Mouse (Mus musculus) forebrain, embryonic 11.5 days (tissue): ENCODE measurements around the gene Mgarp. TPM values are rescaled to one million over a fixed set of nuclear protein-coding genes. Genes with fewer than 3 reads are reported as not detected.
A peak's percentile ranks its signal among the peaks of the same experiment; 100 is the strongest.
"Not testable (repeated sequence)": the region's sequence is repeated elsewhere in the genome, so short reads cannot be mapped to it uniquely, and the experiment has no call there.

Source experiments
- ATAC-seq: fragments of 200-750 bp; cut with Nextera tagmentation; replicated peaks from 2 replicates; pipeline ENCODE4 v1.8.0; 2017; ENCODE audit warnings: moderate TSS enrichment; ENCODE audit not compliant: low FRiP score
- DNase-seq: peaks from one replicate; pipeline ENCODE4 v3.0.0-alpha.2; 2017; ENCODE audit warnings: low spot score
- H3K27ac ChIP-seq: fragments of 300-500 bp; sonication (generic); 2 replicates; pipeline ENCODE4 v1.5.1; 2014; ENCODE audit warnings: low read depth, low read length
- H3K27me3 ChIP-seq: fragments of 300-500 bp; sonication (generic); 2 replicates; pipeline ENCODE4 v1.6.1; 2014; ENCODE audit warnings: mild to moderate bottlenecking, low read length, mixed read lengths; ENCODE audit not compliant: control insufficient read depth, insufficient read depth
- H3K36me3 ChIP-seq: fragments of 300-500 bp; sonication (generic); 2 replicates; pipeline ENCODE4 v1.6.1; 2014; ENCODE audit warnings: mild to moderate bottlenecking, low read length, moderate library complexity, mixed read lengths; ENCODE audit not compliant: control insufficient read depth, insufficient read depth
- H3K4me1 ChIP-seq: fragments of 300-500 bp; sonication (generic); replicated peaks from 2 replicates; pipeline ENCODE4 v1.6.1; 2014; ENCODE audit warnings: low read length, mixed read lengths; ENCODE audit not compliant: control insufficient read depth, insufficient read depth
- H3K4me2 ChIP-seq: fragments of 300-500 bp; sonication (generic); 2 replicates; pipeline ENCODE4 v1.6.1; 2014; ENCODE audit warnings: low read depth, mild to moderate bottlenecking, low read length, moderate library complexity, mixed read lengths; ENCODE audit not compliant: severe bottlenecking
- H3K4me3 ChIP-seq: fragments of 300-500 bp; sonication (generic); 2 replicates; pipeline ENCODE4 v1.5.1; 2014; ENCODE audit warnings: low read depth, low read length
- H3K9ac ChIP-seq: fragments of 300-500 bp; sonication (generic); 2 replicates; pipeline ENCODE4 v1.6.1; 2014; ENCODE audit warnings: low read length
- H3K9me3 ChIP-seq: fragments of 300-500 bp; sonication (generic); 2 replicates; pipeline ENCODE4 v1.6.1; 2016; ENCODE audit warnings: low read length, mixed read lengths; ENCODE audit not compliant: control insufficient read depth
- WGBS: fragments of 180-500 bp; shearing (Covaris S2); extraction: QIAGEN DNeasy Blood & Tissue Kit; methylation state at CpG from one replicate; pipeline ENCODE4 v1.1.7; 2014; 5-methylcytosine and 5-hydroxymethylcytosine counted together
- polyA plus RNA-seq: library from polyadenylated mRNA; unstranded; fragments of >200 nt; fragmentation: Nextera tagmentation; extraction: Ambion mirVana; gene quantifications from 2 replicates; pipeline ENCODE4 v1.2.1, GENCODE M21; 2014

The Mgarp gene
- polyA plus RNA-seq, 1 experiment from 2014 or later = 5.2 TPM

GRCm38 (mm10) chr3:51344182-51344581 is 52.4 kb downstream of the Mgarp start:
- H3K36me3 ChIP-seq, ATAC-seq, H3K4me1 ChIP-seq, H3K27me3 ChIP-seq, H3K27ac ChIP-seq, H3K9ac ChIP-seq, H3K4me2 ChIP-seq, DNase-seq, H3K4me3 ChIP-seq, H3K9me3 ChIP-seq: not testable (repeated sequence)
- 94% methylated on average over 6 of the region's 6 CpGs for WGBS

- 97% methylated on average over 4 of the region's 4 CpGs for WGBS
- ATAC-seq (no peak), DNase-seq (no peak)
- H3K4me2 ChIP-seq = no peak overlapping the region
- H3K4me1 ChIP-seq = no peaks in the 10 kb centered on the region
- no peak overlapping the region for H3K9ac ChIP-seq
- H3K36me3 ChIP-seq = no peaks in the 10 kb centered on the region
- no peak overlapping the region for H3K27ac ChIP-seq
- H3K27me3 ChIP-seq = no peaks in the 10 kb centered on the region
- H3K4me3 ChIP-seq = no peak overlapping the region
- no peaks in the 10 kb centered on the region for H3K9me3 ChIP-seq
These were observed 53.3 kb downstream of the Mgarp start for GRCm38 (mm10) chr3:51343260-51343659.

GRCm38 (mm10) chr3:51342152-51342551 is 54.4 kb downstream of the Mgarp start:
- WGBS = 9% methylated on average over 9 of the region's 9 CpGs
- Histone ChIP-seq H3K4me3 (peak overlapping the region; percentile 88), H3K36me3 (no peaks in the 10 kb centered on the region), H3K27me3 (no peaks in the 10 kb centered on the region), H3K4me2 (peak overlapping the region; percentile 84), H3K9ac (peak overlapping the region; percentile 97), H3K27ac (peak overlapping the region; percentile 99), H3K4me1 (no peaks in the 10 kb centered on the region), H3K9me3 (no peaks in the 10 kb centered on the region)
- no peak for DNase-seq
- no peak for ATAC-seq

DNA sequence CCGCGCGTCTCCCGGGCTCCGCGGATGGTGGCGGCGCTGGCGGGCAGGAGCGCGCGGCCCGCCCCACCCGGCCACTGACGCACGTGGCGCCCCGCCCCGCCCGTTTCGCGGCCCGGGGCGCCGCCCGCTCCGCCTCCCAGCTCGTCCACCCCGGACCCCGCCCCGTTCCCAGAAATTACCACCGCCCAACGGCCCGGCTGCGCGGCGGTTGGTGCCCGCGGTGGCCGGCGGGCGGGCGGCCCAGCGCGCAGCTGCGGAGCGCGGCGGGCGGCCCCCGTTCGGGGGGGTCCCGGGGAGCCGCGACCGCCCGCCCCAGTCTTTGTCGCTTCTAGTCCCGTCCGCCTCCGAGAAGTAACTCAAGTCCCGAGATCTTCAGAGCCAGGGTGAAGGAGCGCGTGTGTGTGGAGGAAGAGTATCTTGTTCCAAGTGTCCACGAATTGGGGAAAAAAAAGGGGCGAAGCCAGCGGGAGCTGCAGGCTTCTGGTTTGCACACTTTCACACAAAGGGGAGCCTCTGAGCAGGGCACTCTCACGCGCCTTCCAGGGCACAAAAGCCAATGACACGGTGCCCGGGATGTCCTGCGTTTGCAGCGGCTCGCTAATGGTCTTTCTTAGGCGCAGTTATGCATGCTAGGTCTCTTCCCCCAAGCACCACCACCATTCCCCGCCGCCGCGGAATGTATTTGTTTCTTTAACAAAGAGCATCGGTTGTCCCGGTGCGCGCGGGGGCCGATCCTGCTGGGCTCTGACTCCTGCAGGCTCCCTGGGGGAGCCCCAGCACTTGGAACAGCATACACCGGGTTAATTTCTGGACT is 55.1 kb downstream of the Mgarp start:
- H3K9me3 ChIP-seq = no peaks in the 10 kb centered on the region
- no peaks in the 10 kb centered on the region for H3K36me3 ChIP-seq
- no peaks in the 10 kb centered on the region for H3K27me3 ChIP-seq
- H3K4me3 ChIP-seq = peak overlapping the region; percentile 88
- H3K27ac ChIP-seq = peak overlapping the region; percentile 99
- peak; percentile 93 for DNase-seq
- no peaks in the 10 kb centered on the region for H3K4me1 ChIP-seq
- H3K9ac ChIP-seq = peak overlapping the region; percentile 97
- under 1% methylated on average over 80 of the region's 86 CpGs for WGBS
- H3K4me2 ChIP-seq = peak overlapping the region; percentile 84
- ATAC-seq = peak; percentile 84

GRCm38 (mm10) chr3:51340552-51341267 is 55.8 kb downstream of the Mgarp start, which contains the start of gene Elf2:
TSS of gene Elf2 (minus strand) at chr3:51340663.
- peak; percentile 94 for DNase-seq
- Histone ChIP-seq H3K4me3 (peak within 1 kb of the TSS; percentile 88), H3K27me3 (no peaks in the 10 kb centered on the region), H3K4me2 (peak within 1 kb of the TSS; percentile 84), H3K9me3 (no peaks in the 10 kb centered on the region), H3K27ac (peak within 1 kb of the TSS; percentile 99), H3K9ac (peak within 1 kb of the TSS; percentile 97), H3K36me3 (no peaks in the 10 kb centered on the region), H3K4me1 (no peaks in the 10 kb centered on the region)
- ATAC-seq = peak; percentile 84
- WGBS = under 1% methylated on average over 74 of the region's 87 CpGs

DNA sequence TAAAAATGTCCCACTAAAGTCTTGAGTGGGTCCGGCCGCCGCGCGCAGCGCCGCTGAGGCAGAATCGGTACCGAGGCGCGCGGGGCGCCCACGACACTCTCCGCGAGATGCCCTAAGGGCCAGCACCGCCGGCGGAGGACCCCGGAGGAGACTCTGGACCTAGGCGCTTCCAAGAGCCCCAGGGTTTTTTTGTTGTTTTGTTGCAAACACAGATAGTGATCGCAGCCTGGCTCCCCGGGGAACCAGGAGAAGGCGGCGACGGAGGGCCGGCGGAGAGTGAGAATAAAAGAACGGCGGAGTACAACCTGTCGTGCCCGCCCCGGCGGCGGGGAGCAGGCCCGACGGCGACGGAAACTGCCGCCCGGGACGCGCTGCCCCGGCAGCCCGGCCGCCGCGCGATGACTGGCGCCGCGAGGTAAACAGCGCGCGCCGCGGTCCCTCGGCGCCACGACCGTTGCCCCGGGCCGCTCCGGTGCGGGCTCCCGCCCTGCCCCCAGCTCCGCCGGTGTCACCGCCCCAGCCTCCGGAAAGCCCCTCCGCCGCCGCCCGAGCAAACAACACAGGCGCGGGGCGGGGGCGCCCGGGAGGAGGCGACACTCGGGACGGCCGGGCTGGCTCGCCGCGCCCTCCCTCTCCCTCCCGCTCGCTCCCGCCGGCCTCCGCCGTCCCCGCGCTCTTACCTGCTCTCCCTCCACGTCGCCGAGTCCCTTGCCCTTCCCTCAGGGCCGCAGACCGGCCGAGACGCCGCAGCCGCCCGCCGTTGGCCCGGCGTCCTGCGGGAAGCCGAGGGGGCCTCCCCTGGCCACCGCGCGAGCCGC is 56.6 kb downstream of the Mgarp start:
- Histone ChIP-seq H3K9me3 (no peaks in the 10 kb centered on the region), H3K4me3 (peak overlapping the region; percentile 88), H3K36me3 (no peaks in the 10 kb centered on the region), H3K27ac (peak overlapping the region; percentile 99), H3K27me3 (no peaks in the 10 kb centered on the region), H3K9ac (peak overlapping the region; percentile 97), H3K4me1 (no peaks in the 10 kb centered on the region), H3K4me2 (peak overlapping the region; percentile 84)
- peak; percentile 56 for ATAC-seq
- peak; percentile 73 for DNase-seq
- WGBS = under 1% methylated on average over 65 of the region's 113 CpGs

DNA sequence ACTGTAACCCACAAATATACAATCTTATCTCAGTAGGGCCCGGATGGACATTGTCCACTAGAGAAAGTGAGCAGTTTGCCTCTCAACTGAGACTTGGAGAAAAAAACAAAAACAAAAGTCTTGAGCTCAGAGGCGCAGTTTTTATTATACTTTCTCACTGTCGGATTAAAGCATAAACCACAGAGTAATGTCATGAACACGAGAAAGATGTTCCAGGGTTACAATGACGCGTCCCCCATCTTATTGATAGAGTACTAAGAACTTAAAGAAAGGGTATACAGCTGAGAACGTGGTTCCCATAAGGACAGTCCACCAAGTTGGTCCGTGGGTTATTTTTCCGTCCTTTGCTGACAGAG is 57.2 kb downstream of the Mgarp start:
- peak overlapping the region; percentile 84 for H3K4me2 ChIP-seq
- no peaks in the 10 kb centered on the region for H3K36me3 ChIP-seq
- ATAC-seq (no peak), DNase-seq (no peak)
- H3K27ac ChIP-seq = no peak overlapping the region; the same call in 1 of the 2 replicates
- 3% methylated on average over 9 of the region's 9 CpGs for WGBS
- H3K9me3 ChIP-seq = no peaks in the 10 kb centered on the region
- no peaks in the 10 kb centered on the region for H3K27me3 ChIP-seq
- H3K4me3 ChIP-seq = peak overlapping the region; percentile 88
- no peaks in the 10 kb centered on the region for H3K4me1 ChIP-seq
- H3K9ac ChIP-seq = peak overlapping the region; percentile 97
